Mouse (Mus musculus): Measurements from ENCODE around the gene Dip2b. TPM values are rescaled to one million over a fixed set of nuclear protein-coding genes. Genes with fewer than 3 reads are reported as not detected.

Gene Dip2b
- total RNA-seq, 1 experiment from 2014 or later, result 14.4 TPM

DNA sequence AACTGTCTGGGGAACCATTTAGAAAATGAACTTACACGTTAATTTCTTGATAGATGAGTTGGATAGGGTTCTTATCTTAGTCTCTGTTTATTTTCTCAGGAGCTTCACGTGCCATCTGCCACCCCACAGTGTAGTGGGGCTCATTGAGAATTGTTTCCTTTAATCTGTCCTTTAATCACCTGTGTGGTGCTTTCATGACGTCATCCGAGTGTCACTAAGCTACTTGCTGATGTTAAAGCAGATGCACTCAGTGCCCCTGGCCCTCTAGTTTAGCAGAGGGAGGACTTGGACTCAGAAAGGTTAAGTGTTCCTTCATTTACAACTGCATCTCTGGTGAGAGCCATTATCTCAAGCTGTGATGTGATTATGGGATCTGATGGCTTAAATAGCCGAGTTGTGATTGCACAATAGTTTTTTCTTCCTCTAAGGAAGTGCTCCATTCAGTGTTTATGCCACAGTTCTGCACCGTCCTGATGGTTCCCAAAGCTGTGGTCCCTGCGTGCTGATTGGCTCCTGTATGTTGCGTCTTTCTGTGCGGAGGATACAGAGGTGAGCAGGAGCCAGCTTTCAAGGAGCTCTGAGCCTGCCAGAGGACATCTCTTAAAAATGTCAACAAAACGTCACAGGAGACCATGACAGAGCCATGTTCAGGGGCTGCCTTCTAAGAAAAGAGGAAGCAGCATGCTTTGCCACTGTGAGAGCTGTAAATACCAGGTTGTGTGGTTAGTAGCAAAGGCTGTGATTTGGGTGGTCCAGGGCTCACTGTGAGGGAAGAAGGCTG, 3.0 kb downstream of the Dip2b start:
- ATAC-seq (replicated peaks in 1 of 2; ENCODE audit: insufficient read depth in 1 of 2, low FRiP score in 2 of 2, low TSS enrichment in 1 of 2, low read depth in 1 of 2, poor library complexity in 2 of 2, severe bottlenecking in 2 of 2), result peak; percentile 73 to 80

DNA sequence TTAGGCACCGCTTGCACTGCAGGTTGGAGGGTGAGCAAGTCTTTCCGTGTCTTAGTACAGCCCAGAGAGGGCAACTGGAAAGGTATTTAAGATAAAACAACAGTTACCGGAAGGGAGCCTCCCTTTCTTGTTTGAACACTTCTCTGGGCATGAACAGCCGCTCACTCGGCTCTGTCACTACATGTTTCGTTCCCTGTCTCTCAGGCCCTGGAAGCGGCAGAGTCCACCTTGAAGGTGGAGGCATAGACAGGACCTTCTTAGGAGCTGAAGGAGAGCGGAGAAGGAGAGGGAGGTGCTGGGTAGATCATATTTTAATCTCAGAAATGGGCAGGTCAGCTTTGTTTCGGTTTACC, 3.6 kb downstream of the Dip2b start:
- ATAC-seq (replicated peaks in 1 of 2; ENCODE audit: insufficient read depth in 1 of 2, low FRiP score in 2 of 2, low TSS enrichment in 1 of 2, low read depth in 1 of 2, poor library complexity in 2 of 2, severe bottlenecking in 2 of 2), result no peak

DNA sequence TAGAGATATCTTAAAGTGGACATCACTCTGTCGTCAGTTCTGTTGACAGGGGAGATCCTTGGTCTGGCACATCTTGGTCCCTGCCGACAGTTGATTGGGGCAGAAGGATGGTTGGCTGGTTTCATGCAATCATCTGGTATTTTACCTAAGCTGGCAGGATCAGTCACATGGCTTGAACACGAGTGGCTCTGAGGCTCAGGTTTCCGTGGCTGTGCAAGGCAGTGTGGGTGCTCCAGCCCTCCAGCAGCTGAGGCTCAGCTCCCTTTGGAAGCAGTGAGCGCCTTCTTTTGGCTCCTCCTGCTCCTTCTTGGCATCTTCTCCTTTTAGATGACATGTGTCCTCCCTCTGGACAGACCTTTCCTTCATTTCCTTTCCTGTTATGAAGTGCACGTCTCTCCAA, 7.1 kb downstream of the Dip2b start:
- ATAC-seq (replicated peaks in 1 of 2; ENCODE audit: insufficient read depth in 1 of 2, low FRiP score in 2 of 2, low TSS enrichment in 1 of 2, low read depth in 1 of 2, poor library complexity in 2 of 2, severe bottlenecking in 2 of 2), result no peak

DNA sequence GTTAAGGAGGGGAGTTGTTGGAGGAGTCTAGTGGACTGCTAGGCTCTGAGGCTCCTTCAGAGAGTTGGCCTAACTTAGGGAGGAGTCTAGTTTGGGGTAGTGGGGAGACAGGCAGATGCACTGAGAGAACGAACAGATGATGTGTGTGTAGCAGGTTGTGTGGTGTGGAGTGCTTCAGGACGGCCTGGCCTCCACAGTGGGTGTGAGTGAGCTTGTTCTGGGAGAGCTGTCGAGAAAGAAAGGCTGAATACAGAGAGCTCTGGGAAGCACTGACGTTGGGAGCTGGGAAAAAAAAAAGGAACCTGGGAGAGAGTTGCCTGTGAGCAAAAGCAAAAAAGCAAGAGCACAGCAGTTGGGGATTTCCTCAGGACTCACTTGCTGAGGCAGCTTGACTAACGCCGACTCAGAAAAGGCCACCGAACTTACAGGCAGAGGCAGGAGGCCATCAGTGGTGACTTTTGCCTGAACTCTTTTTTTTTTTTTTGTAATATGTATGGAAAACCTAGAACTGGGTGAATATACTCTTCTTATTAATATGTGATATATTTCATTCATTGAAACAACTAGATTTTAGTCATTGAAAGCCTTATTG, 11.1 kb downstream of the Dip2b start:
- ATAC-seq (replicated peaks in 1 of 2; ENCODE audit: insufficient read depth in 1 of 2, low FRiP score in 2 of 2, low TSS enrichment in 1 of 2, low read depth in 1 of 2, poor library complexity in 2 of 2, severe bottlenecking in 2 of 2), result no peak

DNA sequence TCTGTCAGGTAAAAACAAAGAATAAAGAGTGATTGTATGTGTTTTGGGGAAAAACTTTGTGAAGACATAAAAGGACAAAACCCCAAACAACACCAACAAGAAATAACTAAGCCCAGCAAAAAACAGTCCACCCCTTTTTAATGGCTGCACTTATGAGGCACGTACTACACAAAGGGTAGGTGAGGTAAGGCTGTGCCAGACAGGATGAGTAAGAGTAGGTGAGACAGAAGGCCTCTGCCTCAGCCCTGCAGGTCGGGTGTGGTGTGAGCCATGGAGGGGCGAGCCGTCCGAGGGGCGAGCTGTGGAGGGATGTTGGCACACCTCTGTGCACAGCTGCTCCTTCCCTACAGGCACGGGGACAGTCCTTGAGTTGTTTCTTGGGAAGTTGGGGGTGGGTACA, 12.5 kb downstream of the Dip2b start:
- no peak for ATAC-seq (replicated peaks in 1 of 2; ENCODE audit: insufficient read depth in 1 of 2, low FRiP score in 2 of 2, low TSS enrichment in 1 of 2, low read depth in 1 of 2, poor library complexity in 2 of 2, severe bottlenecking in 2 of 2)

DNA sequence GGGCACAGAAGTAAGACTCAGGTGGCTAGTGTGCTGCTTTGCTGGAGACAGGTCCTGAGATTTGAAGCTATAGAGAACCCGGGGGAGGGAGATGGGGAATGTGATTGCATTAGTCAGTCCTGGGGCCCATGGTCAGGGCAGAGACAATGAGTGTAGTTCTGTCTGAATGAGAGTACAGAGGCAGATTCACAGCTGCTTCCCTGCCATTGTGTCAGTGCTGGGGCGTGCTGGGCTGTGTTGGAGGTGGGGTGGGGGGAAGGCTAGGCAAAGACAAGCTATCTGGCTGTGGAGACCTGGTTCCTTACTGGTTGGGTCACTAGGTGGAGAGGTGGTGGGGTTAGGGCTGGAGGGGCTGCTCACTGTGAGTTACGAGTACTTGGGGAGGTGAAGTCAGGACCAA, 14.3 kb downstream of the Dip2b start:
- ATAC-seq (replicated peaks in 1 of 2; ENCODE audit: insufficient read depth in 1 of 2, low FRiP score in 2 of 2, low TSS enrichment in 1 of 2, low read depth in 1 of 2, poor library complexity in 2 of 2, severe bottlenecking in 2 of 2), result no peak

DNA sequence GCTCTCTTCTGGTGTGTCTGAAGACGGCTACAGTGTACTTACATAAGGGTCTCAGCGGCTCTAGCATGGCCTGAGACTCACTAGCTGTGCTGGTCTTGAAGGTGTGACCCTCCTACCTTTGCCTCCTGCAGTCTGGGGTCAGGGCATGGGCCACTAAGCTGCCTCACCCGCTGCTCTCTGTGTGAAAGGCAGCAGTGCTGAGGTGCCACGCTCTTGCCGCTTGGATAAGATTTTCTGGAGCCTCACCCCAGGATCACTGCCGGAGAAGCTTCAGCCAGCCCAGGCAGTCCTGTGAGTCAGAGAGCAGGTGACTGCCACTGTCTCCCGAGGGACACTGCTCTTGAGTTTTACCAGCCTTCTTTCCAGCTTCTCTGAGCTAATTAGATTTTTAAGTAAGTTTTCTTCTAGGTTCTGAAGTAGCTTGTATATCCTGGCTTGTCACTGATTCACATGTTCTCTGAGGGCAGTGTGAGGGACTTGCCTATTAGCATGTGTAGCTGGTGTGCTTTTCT, 18.0 kb downstream of the Dip2b start:
- ATAC-seq (replicated peaks in 1 of 2; ENCODE audit: insufficient read depth in 1 of 2, low FRiP score in 2 of 2, low TSS enrichment in 1 of 2, low read depth in 1 of 2, poor library complexity in 2 of 2, severe bottlenecking in 2 of 2), result no peak

DNA sequence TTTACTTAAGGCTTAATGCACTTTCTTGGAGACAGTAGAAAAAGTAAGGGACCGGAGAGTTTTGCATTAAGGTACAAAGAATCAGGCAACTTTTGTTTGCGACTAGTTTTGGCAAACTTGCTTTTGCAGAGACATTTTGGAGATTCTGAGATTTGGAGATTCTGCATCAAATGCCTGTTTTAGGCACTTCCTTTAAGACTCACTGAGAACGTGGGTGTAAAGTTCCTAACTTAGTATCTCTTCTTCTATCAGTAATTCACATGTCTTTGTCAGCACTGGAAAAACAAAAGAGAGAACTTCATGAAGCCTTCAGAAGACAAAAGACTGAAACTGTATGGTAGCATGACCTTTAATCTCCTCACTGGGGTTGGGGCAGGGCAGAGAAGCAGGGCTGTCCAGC, 19.2 kb downstream of the Dip2b start:
- no peak for ATAC-seq (replicated peaks in 1 of 2; ENCODE audit: insufficient read depth in 1 of 2, low FRiP score in 2 of 2, low TSS enrichment in 1 of 2, low read depth in 1 of 2, poor library complexity in 2 of 2, severe bottlenecking in 2 of 2)

DNA sequence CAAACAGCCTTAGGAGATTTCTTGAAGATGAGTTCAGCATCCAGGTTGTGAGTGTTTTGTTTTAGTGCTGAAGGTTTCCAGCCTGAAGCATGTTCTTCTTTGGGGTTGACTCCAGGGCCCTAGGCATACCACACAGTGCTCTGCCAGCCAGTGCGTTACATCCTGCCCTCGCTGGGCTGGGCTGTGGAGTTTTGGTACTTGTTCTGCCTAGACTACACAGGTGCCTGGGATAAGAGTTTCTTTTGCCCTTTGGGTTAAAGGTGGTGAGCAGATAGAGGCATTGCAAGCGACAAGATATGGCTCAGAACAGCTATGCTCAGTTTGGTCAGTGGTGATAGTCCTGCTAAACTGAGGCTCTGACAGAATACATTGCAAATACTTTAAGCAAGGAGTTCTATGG, 19.7 kb downstream of the Dip2b start:
- peak in 1 of 2 experiments; percentile 14; a peak in 1 of 4 replicates for ATAC-seq (replicated peaks in 1 of 2; ENCODE audit: insufficient read depth in 1 of 2, low FRiP score in 2 of 2, low TSS enrichment in 1 of 2, low read depth in 1 of 2, poor library complexity in 2 of 2, severe bottlenecking in 2 of 2)

DNA sequence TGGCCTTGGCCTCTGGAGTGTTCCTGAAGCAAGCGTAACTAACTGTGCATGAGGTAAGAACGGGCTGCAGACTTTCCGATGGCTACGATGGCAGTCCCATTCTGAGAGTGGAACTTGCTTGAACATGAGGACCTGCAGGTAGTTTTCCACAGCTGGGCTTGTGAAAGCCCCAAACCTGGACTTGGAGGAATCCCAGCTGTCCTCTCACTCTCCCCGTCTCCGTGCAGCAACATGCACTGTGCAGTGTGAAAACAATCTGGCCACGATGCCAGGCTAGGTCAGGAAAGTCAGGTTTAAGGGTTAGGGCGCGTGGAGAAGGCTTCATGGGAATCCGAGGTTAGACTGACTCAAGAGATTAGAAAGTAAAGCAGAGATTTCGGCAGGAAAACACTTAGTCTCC, 20.4 kb downstream of the Dip2b start:
- ATAC-seq (replicated peaks in 1 of 2; ENCODE audit: insufficient read depth in 1 of 2, low FRiP score in 2 of 2, low TSS enrichment in 1 of 2, low read depth in 1 of 2, poor library complexity in 2 of 2, severe bottlenecking in 2 of 2), result no peak

DNA sequence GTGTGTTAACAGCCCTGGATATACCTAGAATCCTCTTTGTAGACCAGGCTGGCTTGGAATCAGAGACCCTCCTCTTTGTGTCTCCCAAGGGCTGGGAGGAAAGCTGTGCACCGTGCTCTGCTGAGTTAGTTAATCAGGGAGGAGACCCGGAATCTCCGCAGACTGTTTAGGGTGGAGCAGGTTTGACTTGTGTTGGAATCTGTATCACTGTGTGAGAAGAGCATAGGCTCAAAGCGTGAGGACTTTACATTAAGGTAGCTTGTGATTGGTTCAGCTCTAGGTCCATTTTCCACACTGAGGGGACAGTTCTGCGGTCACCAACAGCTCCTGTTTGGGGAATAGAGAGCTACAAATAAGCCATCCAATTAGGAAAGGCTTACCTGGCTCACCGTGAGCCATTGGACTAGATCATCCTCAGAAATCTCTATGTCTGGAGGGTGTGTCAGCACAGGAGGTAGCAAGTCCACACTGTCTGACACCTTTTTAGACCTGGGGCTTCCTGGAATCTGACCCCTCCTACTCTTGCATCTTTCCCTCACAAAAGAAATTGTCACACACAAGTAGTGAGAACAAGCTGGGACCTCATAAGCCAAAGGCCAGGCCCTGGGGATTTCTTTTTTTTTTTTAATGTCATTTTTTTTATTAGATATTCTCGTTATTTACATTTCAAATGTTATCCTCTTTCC, 21.3 kb downstream of the Dip2b start:
- ATAC-seq (replicated peaks in 1 of 2; ENCODE audit: insufficient read depth in 1 of 2, low FRiP score in 2 of 2, low TSS enrichment in 1 of 2, low read depth in 1 of 2, poor library complexity in 2 of 2, severe bottlenecking in 2 of 2), result no peak

DNA sequence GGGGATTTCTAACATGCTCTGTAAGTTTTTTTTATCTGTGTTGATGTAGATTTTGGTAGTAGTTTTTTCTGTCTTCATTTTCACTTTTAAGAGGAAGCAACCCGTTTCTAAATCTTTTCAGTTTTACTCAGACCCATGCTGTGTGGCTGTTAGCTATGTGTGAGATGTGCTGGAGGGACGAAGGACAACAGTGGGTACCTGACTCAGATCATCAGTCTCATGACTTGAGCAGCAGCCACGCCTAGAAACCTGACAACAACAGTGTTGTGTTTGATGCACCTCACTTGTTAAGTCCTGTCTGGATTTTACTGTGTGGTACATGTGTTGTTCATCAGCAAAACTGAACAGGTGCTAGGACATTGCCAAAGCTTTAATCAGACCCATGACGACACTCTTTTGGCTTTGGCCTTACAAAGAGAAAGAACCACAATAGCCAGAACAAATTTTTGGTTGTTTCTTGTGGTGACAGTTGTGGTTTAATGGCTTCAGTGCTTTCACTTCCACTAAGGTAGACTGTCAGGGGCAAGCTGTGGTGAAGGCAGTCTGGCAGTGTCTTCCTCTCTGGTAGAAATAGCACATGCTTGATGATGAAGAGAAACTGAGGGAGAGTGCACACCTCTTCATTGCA, 22.2 kb downstream of the Dip2b start:
- peak in 1 of 2 experiments; percentile 46; a peak in 1 of 4 replicates for ATAC-seq (replicated peaks in 1 of 2; ENCODE audit: insufficient read depth in 1 of 2, low FRiP score in 2 of 2, low TSS enrichment in 1 of 2, low read depth in 1 of 2, poor library complexity in 2 of 2, severe bottlenecking in 2 of 2)

DNA sequence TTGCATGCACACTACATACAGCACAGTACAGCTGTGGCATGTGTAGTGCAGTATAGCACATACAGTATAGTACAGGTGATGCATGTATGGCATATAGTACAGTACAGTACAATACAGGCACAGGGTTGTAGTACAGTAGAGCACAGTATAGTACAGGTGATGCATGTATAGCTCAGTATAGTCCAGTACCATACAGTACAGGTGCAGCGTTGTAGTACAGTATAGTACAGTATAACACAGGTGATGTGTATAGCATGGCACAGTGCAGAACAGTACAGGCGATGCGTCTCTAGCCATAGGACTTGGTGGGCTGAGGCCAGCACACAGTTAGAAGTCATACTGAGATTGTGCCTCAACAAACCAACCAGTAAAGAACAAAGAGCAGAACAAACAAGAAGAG, 22.9 kb downstream of the Dip2b start:
- ATAC-seq (replicated peaks in 1 of 2; ENCODE audit: insufficient read depth in 1 of 2, low FRiP score in 2 of 2, low TSS enrichment in 1 of 2, low read depth in 1 of 2, poor library complexity in 2 of 2, severe bottlenecking in 2 of 2), result no peak

DNA sequence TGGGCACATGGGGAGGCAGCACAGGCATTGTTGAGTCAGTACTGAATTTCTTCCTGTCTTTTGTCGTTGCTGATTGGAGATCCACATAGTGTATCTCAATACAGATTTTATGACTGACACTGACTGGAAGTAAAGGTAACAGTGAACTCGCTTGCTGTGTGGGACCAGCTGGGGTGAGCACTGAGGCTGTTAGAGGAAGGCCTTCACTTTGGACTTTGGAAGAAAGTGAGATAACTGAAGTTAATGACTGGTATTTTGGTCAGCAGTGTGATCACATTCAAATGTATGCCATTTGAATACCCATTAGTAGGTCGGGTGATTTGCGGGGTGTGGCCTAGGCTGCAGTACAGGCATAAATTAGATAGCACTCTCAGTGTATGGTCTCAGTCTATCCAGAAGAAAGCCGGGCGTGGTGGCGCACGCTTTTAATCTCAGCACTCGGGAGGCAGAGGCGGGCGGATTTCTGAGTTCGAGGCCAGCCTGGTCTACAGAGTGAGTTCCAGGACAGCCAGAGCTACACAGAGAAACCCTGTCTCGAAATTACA, 24.8 kb downstream of the Dip2b start:
- ATAC-seq (replicated peaks in 1 of 2; ENCODE audit: insufficient read depth in 1 of 2, low FRiP score in 2 of 2, low TSS enrichment in 1 of 2, low read depth in 1 of 2, poor library complexity in 2 of 2, severe bottlenecking in 2 of 2), result no peak

DNA sequence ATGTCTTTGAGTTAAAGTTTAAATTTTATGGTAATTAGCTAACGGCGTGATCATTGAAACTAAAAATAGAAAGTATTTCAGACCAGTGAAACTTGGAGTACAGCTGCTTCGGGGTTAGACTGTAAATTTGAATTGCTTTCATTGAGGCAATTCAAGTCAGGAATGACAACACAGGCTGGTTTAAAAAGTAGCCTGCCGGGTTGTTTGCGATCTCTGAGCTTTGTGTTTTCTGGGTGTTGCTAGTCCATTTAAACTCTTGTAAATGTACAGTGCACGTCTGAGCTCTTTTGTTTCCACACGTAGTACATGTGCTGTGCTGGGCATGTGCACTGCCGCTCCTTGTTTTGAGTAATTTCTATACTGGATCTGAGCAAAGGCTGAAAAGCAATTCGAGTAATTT, 28.2 kb downstream of the Dip2b start:
- no peak for ATAC-seq (replicated peaks in 1 of 2; ENCODE audit: insufficient read depth in 1 of 2, low FRiP score in 2 of 2, low TSS enrichment in 1 of 2, low read depth in 1 of 2, poor library complexity in 2 of 2, severe bottlenecking in 2 of 2)

DNA sequence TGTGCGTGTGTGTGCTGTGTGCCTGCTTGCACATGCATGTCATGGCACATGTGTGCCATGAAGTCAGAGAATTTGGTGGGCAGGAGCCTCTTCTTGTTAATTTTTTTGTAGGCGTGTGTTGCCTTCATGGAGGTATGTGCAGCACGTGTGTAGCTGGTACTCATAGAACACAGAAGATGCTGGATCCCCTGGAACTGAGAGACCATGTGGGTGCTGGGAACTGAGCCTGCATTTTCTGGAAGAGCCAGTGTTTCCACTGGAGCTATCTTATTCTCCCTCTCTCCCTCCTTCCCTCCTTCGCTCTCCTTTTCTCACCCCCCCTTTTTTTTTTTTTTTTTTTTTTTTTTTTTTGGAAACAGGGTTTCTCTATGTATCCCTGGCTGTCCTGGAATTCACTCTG, 30.6 kb downstream of the Dip2b start:
- no peak for ATAC-seq (replicated peaks in 1 of 2; ENCODE audit: insufficient read depth in 1 of 2, low FRiP score in 2 of 2, low TSS enrichment in 1 of 2, low read depth in 1 of 2, poor library complexity in 2 of 2, severe bottlenecking in 2 of 2)

DNA sequence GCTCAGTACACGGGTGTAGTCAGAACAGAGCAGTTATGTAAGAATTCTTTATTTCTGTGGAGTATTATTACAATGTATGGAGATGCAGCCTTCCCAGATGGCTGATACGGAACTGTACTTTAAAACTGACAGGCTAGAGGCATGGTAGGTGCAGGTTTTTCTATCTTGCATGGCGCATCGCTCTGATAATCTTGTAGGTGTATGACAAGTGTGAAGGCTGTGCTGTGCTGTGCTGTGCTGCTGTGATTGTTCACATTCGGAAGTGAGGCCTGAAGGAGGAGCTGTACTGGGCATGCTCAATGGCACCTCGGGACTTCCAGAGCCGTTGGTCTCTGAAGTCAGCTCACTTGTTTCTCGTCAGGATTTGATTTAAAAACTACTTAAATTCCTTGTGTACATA, 31.6 kb downstream of the Dip2b start:
- no peak for ATAC-seq (replicated peaks in 1 of 2; ENCODE audit: insufficient read depth in 1 of 2, low FRiP score in 2 of 2, low TSS enrichment in 1 of 2, low read depth in 1 of 2, poor library complexity in 2 of 2, severe bottlenecking in 2 of 2)

DNA sequence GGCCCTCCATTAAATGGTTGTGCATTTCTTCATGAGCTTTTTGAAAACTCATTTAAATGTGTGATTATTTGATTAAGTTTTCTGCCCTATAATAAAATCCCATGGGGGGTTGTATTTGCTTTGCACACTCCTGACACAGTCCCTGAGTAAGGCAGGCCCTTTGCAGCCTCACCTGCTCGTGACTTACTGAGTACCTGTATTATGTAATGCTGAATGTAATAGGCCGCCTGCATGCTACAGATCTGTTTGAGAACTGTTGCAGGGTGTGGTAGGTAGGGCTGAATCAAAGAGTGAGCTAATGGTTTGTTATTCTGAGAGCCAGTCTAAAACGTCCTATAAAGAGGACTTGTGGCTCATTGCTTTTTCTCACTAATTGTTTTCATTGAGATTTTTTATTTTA, 33.4 kb downstream of the Dip2b start:
- ATAC-seq (replicated peaks in 1 of 2; ENCODE audit: insufficient read depth in 1 of 2, low FRiP score in 2 of 2, low TSS enrichment in 1 of 2, low read depth in 1 of 2, poor library complexity in 2 of 2, severe bottlenecking in 2 of 2), result no peak

Measured in hematopoietic stem cell, adult 5-6 weeks (primary cell).